Mouse (Mus musculus) c-Kit-positive CD71-positive TER-119-negative erythroid progenitor cells, embryonic 14.5 days (primary cell): ENCODE results near the gene Ddx43.

Source experiments
- DNase-seq: peaks from one replicate; pipeline ENCODE4 v3.0.0-alpha.2; 2013; ENCODE audit warnings: low read depth

Gene Ddx43

DNA sequence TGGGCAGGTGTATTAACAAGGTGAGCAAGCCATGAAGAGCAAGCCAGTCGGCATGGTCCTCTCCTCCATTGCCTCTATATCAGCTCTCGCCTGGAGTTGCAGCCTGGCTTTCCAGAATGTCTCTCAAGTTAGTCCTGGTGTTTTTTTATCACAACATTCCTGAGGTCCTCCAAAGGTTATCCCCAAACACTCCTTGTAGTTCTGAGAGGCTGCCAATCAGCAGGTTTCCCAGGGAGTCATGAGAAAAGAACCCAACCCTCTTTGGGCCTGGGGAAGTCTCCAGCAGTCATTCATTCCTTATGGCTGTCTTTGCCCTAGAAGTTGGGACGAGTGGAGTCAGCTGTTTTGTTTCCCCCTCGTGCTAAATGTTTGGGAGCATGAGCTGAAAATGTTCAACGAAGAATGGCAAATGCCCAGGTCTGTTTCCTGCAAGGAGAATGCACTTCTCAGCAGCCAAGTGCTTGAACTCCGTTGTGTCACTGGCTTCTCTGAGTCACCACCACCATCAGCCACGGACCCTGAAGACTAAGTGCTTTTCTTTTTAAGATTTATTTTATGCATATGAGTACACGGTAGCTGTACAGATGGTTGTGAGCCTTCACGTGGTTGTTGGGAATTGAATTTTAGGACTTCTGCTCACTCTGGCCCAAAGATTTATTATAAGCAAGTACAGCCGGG, 22.6 kb upstream of the Ddx43 start:
- no peak for DNase-seq

- DNase-seq, result no peak
Observed at GRCm38 (mm10) chr9:78374397-78374796, 21.2 kb upstream of the Ddx43 start.

- DNase-seq, result no peak
Observed at GRCm38 (mm10) chr9:78374885-78375389, 20.6 kb upstream of the Ddx43 start.

- DNase-seq, result no peak
Observed at GRCm38 (mm10) chr9:78375486-78375885, 20.1 kb upstream of the Ddx43 start.

- no peak for DNase-seq
Observed at GRCm38 (mm10) chr9:78377546-78377945, 18.0 kb upstream of the Ddx43 start.

DNA sequence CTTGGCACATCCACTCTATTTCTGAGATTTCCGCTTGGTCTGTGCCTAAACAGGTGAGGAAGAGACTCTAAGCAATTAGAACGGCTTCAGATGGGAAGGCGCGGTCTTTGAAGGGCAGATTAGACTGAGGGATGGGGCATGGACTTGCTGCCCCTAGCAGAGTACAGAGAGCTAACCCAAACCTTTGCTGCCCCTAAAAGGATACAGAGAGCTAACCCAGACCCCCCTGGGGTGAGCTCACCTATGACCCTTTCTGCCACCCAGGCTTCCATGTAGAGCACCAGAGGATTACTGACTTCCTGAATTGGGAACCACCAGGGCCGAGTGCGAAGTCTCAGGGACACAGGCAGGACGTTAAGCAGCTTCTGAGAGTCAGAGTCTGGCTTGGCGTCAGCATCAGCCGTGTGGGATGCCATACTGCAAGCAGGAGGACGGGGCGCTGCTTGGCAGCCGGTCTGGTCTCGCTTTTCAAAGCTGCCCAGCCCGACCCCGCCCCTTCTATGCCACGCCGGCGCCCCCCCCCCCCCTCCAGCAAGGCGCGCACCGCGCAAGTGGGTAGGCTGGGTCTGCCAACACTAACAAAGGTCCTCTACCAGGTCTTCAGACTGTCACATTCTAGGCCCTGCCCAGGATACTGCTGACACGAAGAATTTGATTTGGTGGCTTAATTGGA, 17.3 kb upstream of the Ddx43 start, which contains the start of gene Ooep:
TSS of gene Ooep (minus strand) at position 613 of the 673 bp plus-strand sequence.
- DNase-seq, result no peak

DNA sequence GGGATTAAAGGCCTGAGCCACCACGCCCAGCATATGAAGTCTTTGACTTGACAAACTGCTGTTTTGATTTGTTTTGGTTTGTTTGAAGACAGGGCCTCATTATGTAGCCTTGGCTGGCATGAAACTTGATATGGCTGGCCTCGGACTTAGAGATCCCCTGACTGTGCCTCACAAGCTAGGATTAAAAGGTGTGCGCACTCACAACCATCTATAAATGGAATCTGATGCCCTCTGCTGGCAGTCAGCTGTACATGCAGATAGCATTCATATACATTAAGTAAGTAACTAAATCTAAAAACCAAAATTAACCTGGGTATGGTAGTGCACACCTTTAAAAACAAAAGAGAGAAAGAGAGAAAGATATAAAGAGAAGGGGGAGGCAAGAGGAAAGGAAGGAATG, 9.7 kb upstream of the Ddx43 start:
- DNase-seq, result no peak

GRCm38 (mm10) chr9:78386947-78387346, 8.6 kb upstream of the Ddx43 start:
- no peak for DNase-seq

DNA sequence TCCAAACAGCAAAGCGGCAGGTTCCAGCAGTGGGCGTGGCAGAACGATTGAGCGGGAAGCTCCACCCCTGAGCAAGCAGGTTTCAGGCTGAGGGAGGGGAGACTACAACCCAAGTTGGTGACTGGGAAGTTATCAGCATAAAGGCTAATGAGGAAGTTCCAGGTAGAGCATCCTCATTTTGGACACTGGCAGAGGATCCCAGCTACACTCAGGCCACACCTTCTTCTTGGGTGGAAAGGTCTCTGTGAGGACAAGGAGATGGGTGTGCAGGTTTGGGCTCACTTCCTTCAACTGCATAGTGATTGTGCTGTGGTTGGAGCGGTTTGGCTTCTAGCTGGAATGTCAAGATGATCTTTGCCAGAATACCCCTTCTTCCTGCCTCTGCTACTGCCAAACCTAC, 5.6 kb upstream of the Ddx43 start:
- no peak for DNase-seq

DNA sequence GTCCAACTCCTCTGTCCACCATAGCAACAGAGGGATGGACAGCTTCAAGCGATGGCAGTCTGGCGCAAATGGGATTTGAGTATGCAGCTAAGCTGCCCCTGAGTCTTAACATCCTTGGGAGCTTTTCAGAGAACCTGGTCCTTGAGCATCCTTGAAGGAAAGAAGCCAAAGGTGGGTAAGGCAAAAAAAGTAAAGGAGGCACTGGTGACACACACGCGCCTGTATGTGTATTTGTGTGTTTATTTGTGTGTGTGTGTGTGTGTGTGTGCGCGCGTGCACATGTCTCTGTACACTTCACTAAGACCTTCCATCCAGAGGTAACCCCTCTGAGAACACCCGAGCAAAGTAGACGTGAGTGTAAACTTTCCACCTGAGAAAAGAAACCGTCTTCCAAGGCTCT, 1.8 kb upstream of the Ddx43 start:
- no peak for DNase-seq

GRCm38 (mm10) chr9:78394602-78395001, 975 bp upstream of the Ddx43 start:
- no peak for DNase-seq

- DNase-seq, result no peak
Observed at GRCm38 (mm10) chr9:78395244-78395629, 340 bp upstream of the Ddx43 start.

GRCm38 (mm10) chr9:78396517-78396916, 940 bp downstream of the Ddx43 start:
- no peak for DNase-seq

DNA sequence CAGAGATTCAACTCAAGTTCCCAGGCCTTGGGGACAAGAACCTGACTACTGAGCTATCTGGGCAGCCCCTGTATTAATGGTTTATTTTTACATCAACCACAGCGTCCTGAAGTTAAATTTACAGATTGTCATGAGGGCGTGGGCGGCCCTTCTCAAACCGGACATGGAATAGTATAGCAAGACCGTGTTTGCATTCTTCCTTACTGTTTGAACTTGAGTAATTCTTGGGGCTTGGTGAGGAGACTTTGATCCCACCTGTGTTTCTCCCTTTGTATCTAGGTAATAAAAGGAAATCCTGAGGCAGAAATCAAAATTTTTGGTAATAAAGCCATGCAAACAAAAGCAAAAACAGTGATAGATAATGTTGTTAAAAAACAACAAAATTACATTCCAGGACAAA, 5.0 kb downstream of the Ddx43 start:
- no peak for DNase-seq

- DNase-seq, result no peak
Observed at GRCm38 (mm10) chr9:78401596-78401995, 6.0 kb downstream of the Ddx43 start.

- no peak for DNase-seq
Observed at GRCm38 (mm10) chr9:78427362-78427781, 31.8 kb downstream of the Ddx43 start.

- no peak for DNase-seq
Observed at GRCm38 (mm10) chr9:78428185-78428584, 32.6 kb downstream of the Ddx43 start.

GRCm38 (mm10) chr9:78428870-78429432, 33.4 kb downstream of the Ddx43 start:
- DNase-seq, result no peak

DNA sequence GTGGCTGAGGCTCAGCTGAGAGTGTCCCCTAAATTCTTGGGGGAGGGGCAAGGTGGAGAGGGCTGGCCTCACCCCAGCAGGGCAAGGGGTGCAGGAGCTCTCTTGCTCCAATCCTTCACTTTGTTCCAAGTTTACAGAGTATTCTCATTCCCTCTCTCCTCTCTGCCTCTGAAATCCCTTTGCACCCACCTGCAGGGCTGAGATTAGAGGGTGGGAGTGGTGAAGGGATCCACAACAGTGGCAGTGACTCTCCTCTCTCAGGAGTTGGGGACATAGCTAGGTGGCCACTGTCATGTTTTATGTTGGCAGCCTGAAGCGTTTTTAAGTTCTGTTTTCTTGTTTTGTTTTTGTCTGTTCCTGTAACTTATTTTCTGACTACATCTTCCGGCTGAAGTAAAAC, 34.0 kb downstream of the Ddx43 start:
- no peak for DNase-seq

DNA sequence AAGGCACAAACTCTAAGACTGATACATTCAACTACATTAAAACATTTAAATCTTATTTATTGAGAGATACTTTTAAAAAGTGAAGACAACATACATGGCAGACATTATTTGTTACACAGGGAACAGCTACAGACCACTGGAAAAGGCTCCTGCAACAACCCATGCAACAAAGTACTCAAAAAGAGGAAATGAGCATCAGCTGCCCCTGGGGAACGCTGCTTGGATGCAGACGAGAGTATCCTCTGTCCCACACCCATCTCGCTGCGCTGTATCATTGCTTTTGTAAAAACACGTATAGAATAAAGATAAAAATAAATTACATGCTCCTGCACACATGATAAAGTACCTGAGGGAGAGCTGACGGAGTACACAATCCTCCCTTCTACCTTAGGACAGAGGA, 34.9 kb downstream of the Ddx43 start:
- no peak for DNase-seq

DNA sequence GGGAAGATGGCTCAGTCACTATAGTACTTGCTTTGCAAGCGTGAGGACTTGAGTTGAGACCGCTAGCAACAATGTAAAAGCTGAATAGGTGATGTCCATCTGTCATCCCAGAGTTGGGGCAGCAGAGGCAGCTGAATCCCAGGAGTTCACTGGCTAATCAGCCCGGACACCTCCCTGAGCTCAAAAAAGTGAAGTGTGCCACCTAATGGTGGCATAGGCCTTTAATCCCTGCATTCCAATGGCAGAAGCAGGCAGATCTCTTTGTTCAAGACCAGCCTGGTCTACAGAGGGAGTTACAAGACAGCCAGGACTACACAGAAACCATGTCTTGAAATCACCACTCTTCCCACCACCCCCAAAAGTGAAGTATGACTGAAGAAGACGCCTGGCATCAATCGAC, 36.9 kb downstream of the Ddx43 start:
- no peak for DNase-seq

- no peak for DNase-seq
Observed at GRCm38 (mm10) chr9:78439426-78439825, 43.8 kb downstream of the Ddx43 start.

GRCm38 (mm10) chr9:78442237-78442578, 46.6 kb downstream of the Ddx43 start:
- no peak for DNase-seq
